Mouse (Mus musculus) intestine, embryonic 16.5 days (tissue): ENCODE results near the gene Rpl36. TPM values are rescaled to one million over a fixed set of nuclear protein-coding genes. Genes with fewer than 3 reads are reported as not detected.
"Not testable (repeated sequence)": the region's sequence is repeated elsewhere in the genome, so short reads cannot be mapped to it uniquely, and the experiment has no call there.

Experiments used
- ATAC-seq: fragments of 200-750 bp; cut with Nextera tagmentation; 2 replicates; pipeline ENCODE4 v1.8.0; 2017; ENCODE audit warnings: moderate TSS enrichment, moderate library complexity
- H3K27ac ChIP-seq: fragments of 300-500 bp; sonication (generic); 2 replicates; pipeline ENCODE4 v1.5.1; 2014; ENCODE audit warnings: mild to moderate bottlenecking, low read length
- H3K27me3 ChIP-seq: fragments of 300-500 bp; sonication (generic); replicated peaks from 2 replicates; pipeline ENCODE4 v1.6.1; 2014; ENCODE audit warnings: low read length, control low read depth, mixed read lengths; ENCODE audit not compliant: control insufficient read depth, insufficient read depth
- H3K36me3 ChIP-seq: fragments of 300-500 bp; sonication (generic); 2 replicates; pipeline ENCODE4 v1.6.1; 2014; ENCODE audit warnings: low read length, control low read depth; ENCODE audit not compliant: control insufficient read depth, insufficient read depth
- H3K4me1 ChIP-seq: fragments of 300-500 bp; sonication (generic); 2 replicates; pipeline ENCODE4 v1.6.1; 2014; ENCODE audit warnings: low read length, control low read depth, mixed read lengths; ENCODE audit not compliant: control insufficient read depth, insufficient read depth
- H3K4me2 ChIP-seq: fragments of 300-500 bp; sonication (generic); 2 replicates; pipeline ENCODE4 v1.6.1; 2014; ENCODE audit warnings: low read depth, low read length, control low read depth
- H3K4me3 ChIP-seq: fragments of 300-500 bp; sonication (generic); 2 replicates; pipeline ENCODE4 v1.5.1; 2014; ENCODE audit warnings: mild to moderate bottlenecking, low read length
- H3K9ac ChIP-seq: fragments of 300-500 bp; sonication (generic); 2 replicates; pipeline ENCODE4 v1.6.1; 2014; ENCODE audit warnings: low read depth, low read length
- H3K9me3 ChIP-seq: fragments of 300-500 bp; sonication (generic); 2 replicates; pipeline ENCODE4 v1.6.1; 2016; ENCODE audit warnings: low read length, control low read depth; ENCODE audit not compliant: control insufficient read depth
- WGBS: fragments of 180-500 bp; shearing (Covaris S2); extraction: QIAGEN DNeasy Blood & Tissue Kit; methylation state at CpG from one replicate; pipeline ENCODE4 v1.1.7; 2014; 5-methylcytosine and 5-hydroxymethylcytosine counted together
- polyA plus RNA-seq: library from polyadenylated mRNA; unstranded; fragments of >200 nt; fragmentation: Nextera tagmentation; extraction: Ambion mirVana; gene quantifications from 2 replicates; pipeline ENCODE4 v1.2.1, GENCODE M21; 2015

The Rpl36 gene
- polyA plus RNA-seq, 1 experiment from 2014 or later = 1,833 TPM

DNA sequence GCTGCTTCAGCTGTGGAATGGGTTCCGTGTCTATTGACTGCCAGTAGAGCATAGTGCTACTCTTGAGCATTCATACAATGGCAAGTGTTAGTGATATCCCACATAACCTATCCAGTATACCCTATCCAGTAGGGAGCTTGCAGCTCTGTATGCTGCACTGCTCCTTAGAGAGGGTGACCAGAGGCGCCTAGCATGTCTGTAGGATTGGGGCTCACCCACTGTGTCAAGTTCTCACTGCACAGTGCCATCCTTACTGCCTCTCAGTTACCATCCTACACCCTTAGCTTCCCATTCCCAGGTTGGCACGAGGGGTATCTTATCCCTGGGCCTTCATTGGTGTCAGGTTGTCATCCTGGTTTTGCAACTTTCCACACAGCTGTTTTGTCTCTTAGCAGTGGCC, 8.8 kb upstream of the Rpl36 start:
- 88% methylated on average over 3 of the region's 3 CpGs for WGBS
- H3K4me3 ChIP-seq = no peak overlapping the region
- no peak overlapping the region for H3K9ac ChIP-seq
- no peak overlapping the region for H3K27ac ChIP-seq
- no peaks in the 10 kb centered on the region for H3K27me3 ChIP-seq
- no peaks in the 10 kb centered on the region for H3K9me3 ChIP-seq
- no peak overlapping the region for H3K4me2 ChIP-seq
- no peak for ATAC-seq
- H3K4me1 ChIP-seq = peaks cover 12% of the 10 kb centered on the region
- H3K36me3 ChIP-seq = peaks cover 52% of the 10 kb centered on the region

GRCm38 (mm10) chr17:56605431-56605830, 7.8 kb upstream of the Rpl36 start:
- no peaks in the 10 kb centered on the region for H3K27me3 ChIP-seq
- H3K4me1 ChIP-seq = peaks cover 16% of the 10 kb centered on the region
- WGBS = 90% methylated on average over 9 of the region's 9 CpGs
- peaks cover 44% of the 10 kb centered on the region for H3K36me3 ChIP-seq
- no peak overlapping the region for H3K4me2 ChIP-seq
- no peak for ATAC-seq
- no peaks in the 10 kb centered on the region for H3K9me3 ChIP-seq
- no peak overlapping the region for H3K27ac ChIP-seq
- H3K4me3 ChIP-seq = no peak overlapping the region
- no peak overlapping the region for H3K9ac ChIP-seq

GRCm38 (mm10) chr17:56607521-56608062, 5.6 kb upstream of the Rpl36 start:
- Histone ChIP-seq H3K9ac (no peak overlapping the region), H3K27me3 (no peaks in the 10 kb centered on the region), H3K4me2 (no peak overlapping the region), H3K9me3 (no peaks in the 10 kb centered on the region), H3K27ac (no peak overlapping the region), H3K4me1 (peaks cover 25% of the 10 kb centered on the region), H3K36me3 (peaks cover 31% of the 10 kb centered on the region), H3K4me3 (no peak overlapping the region)
- ATAC-seq = no peak
- WGBS = 61% methylated on average over 3 of the region's 3 CpGs

- WGBS = 39% methylated on average over 5 of the region's 5 CpGs
- H3K9me3 ChIP-seq = no peaks in the 10 kb centered on the region
- peaks cover 20% of the 10 kb centered on the region for H3K36me3 ChIP-seq
- ATAC-seq = no peak
- peak overlapping the region; percentile 75 for H3K4me2 ChIP-seq
- H3K4me3 ChIP-seq = peak overlapping the region; percentile 76
- H3K27ac ChIP-seq = peak overlapping the region; percentile 84
- no peaks in the 10 kb centered on the region for H3K27me3 ChIP-seq
- peak overlapping the region; percentile 78 for H3K9ac ChIP-seq
- H3K4me1 ChIP-seq = peaks cover 25% of the 10 kb centered on the region
Measured at GRCm38 (mm10) chr17:56608699-56609098, 4.5 kb upstream of the Rpl36 start.

DNA sequence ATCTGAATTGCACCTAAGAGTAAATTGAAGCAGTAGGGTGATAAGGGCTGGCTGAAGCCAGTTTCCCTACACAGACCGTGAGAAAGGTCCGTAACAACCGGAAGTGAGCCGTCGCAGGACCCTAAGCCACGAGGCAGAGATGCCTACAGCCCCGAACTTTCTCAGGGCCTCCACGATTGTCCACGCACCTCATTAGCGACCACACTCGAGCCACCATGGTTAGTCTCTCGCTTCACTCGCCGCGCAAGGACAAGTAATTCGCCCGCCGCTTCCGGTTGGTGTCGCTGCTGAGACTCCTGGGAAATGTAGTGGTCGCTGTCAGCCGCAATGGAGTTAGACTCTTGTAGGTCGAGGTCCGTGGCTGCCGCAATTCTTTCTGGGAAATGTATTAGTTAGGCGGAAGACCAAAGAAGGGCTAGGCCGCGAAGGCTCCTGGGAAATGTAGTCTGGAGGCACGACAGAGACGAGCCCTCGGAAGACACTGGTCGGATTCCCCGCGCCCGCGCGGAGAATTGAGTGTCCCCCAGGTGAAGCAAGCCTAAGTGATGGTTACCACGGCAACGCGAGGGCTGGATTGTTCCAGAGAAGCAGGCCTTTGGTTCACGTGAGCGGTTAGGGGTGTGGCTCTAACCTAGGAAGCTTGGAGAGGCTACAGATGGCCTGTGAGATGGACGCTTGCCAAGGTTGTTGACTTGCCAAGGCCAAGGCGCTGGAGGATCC, 3.6 kb upstream of the Rpl36 start, which contains the start of gene 2410015M20Rik:
2410015M20Rik (minus strand) TSS at position 320 of the 720 bp plus-strand sequence.
- peak within 1 kb of the TSS; percentile 76 for H3K4me3 ChIP-seq
- H3K36me3 ChIP-seq = peaks cover 20% of the 10 kb centered on the region
- peak; percentile 89 for ATAC-seq
- H3K27ac ChIP-seq = peak within 1 kb of the TSS; percentile 84
- WGBS = under 1% methylated on average over 44 of the region's 44 CpGs
- no peaks in the 10 kb centered on the region for H3K27me3 ChIP-seq
- peak within 1 kb of the TSS; percentile 81 for H3K4me2 ChIP-seq
- H3K9me3 ChIP-seq = no peaks in the 10 kb centered on the region
- peak within 1 kb of the TSS; percentile 82 for H3K9ac ChIP-seq
- H3K4me1 ChIP-seq = peaks cover 29% of the 10 kb centered on the region

- no peaks in the 10 kb centered on the region for H3K27me3 ChIP-seq
- no peak for ATAC-seq
- H3K9me3 ChIP-seq = no peaks in the 10 kb centered on the region
- H3K4me3 ChIP-seq = no peak overlapping the region
- no peak overlapping the region for H3K4me2 ChIP-seq
- peaks cover 35% of the 10 kb centered on the region for H3K4me1 ChIP-seq
- no peak overlapping the region for H3K27ac ChIP-seq
- peaks cover 10% of the 10 kb centered on the region for H3K36me3 ChIP-seq
- no peak overlapping the region for H3K9ac ChIP-seq
- 82% methylated on average over 2 of the region's 2 CpGs for WGBS
Measured at GRCm38 (mm10) chr17:56611323-56611722, 1.9 kb upstream of the Rpl36 start.

DNA sequence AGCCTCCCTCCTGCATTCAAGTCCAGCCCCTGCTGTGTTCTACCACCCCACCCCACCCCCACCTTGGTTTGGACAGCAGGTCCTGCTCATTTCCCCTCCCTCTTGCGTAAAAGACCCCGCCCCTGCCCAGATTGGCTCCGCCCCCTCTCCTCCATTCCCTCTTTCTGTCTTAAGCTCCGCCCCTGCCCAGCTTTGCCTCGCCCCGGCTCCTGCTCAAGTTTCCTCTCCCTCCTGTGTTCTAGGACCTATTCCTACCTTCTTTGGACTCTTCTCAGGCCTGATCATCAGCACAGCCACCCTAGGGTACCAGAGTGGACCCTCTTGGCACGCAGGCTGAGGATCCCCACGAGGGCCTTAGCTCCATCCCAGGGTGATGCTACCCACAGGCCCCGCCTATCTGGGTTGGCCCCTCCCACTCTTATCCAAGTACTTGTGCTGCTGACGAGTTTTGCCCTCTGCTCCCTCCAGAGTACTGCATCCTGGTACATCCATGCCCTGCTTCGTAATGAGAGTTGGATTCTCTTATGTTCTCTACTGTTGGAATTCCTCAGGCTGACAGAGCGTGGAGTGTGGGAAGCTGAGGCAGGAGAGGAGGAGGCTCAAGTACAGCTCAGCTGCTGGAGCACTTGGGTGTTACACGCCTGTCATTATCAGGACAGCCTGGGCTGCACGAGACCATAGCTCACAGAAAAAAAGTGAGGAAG, 1.2 kb upstream of the Rpl36 start:
- Histone ChIP-seq H3K27me3 (no peaks in the 10 kb centered on the region), H3K4me2 (peak overlapping the region; percentile 11; the same call in 1 of the 2 replicates), H3K9me3 (no peaks in the 10 kb centered on the region), H3K4me1 (peaks cover 35% of the 10 kb centered on the region), H3K9ac (no peak overlapping the region), H3K36me3 (peaks cover 6% of the 10 kb centered on the region), H3K27ac (peak overlapping the region; percentile 45), H3K4me3 (peak overlapping the region; percentile 0; the same call in 1 of the 2 replicates)
- 18% methylated on average over 14 of the region's 14 CpGs for WGBS
- peak; percentile 6; the same call in 1 of the 2 replicates for ATAC-seq

- 67% methylated on average over 10 of the region's 10 CpGs for WGBS
- not testable (repeated sequence) for ATAC-seq, H3K4me3 ChIP-seq, H3K27me3 ChIP-seq, H3K9ac ChIP-seq, H3K4me2 ChIP-seq, H3K36me3 ChIP-seq, H3K9me3 ChIP-seq
- Histone ChIP-seq H3K4me1 (peaks cover 34% of the 10 kb centered on the region), H3K27ac (peak overlapping the region; percentile 45)
Measured at GRCm38 (mm10) chr17:56612565-56612939, 664 bp upstream of the Rpl36 start.

- H3K4me1 ChIP-seq = peaks cover 24% of the 10 kb centered on the region
- peak overlapping the region; percentile 84 for H3K9ac ChIP-seq
- H3K27me3 ChIP-seq, ATAC-seq, H3K36me3 ChIP-seq, H3K9me3 ChIP-seq: not testable (repeated sequence)
- WGBS = under 1% methylated on average over 26 of the region's 26 CpGs
- peak overlapping the region; percentile 86 for H3K27ac ChIP-seq
- H3K4me2 ChIP-seq = peak overlapping the region; percentile 92
- peak overlapping the region; percentile 73 for H3K4me3 ChIP-seq
Measured at GRCm38 (mm10) chr17:56613893-56614292, 677 bp downstream of the Rpl36 start.
